Mouse (Mus musculus) midbrain, embryonic 14.5 days (tissue): Measurements from ENCODE around the gene Hspb3. TPM values are rescaled to one million over a fixed set of nuclear protein-coding genes. Genes with fewer than 3 reads are reported as not detected.

Experiments
- ATAC-seq: fragments of 200-750 bp; cut with Nextera tagmentation; 2 replicates; pipeline ENCODE4 v1.8.0; 2017; ENCODE audit warnings: moderate number of reproducible peaks, moderate library complexity; ENCODE audit not compliant: low FRiP score, low TSS enrichment
- DNase-seq: peaks from one replicate; pipeline ENCODE4 v3.0.0-alpha.2; 2015
- H3K27ac ChIP-seq: fragments of 300-500 bp; sonication (generic); replicated peaks from 2 replicates; pipeline ENCODE4 v1.5.1; 2014; ENCODE audit warnings: mild to moderate bottlenecking, low read depth, low read length, moderate library complexity
- H3K27me3 ChIP-seq: fragments of 300-500 bp; sonication (generic); 2 replicates; pipeline ENCODE4 v1.6.1; 2014; ENCODE audit warnings: low read length, control low read depth, mixed read lengths; ENCODE audit not compliant: control insufficient read depth, insufficient read depth
- H3K36me3 ChIP-seq: fragments of 300-500 bp; sonication (generic); 2 replicates; pipeline ENCODE4 v1.6.1; 2014; ENCODE audit warnings: low read length, control low read depth; ENCODE audit not compliant: control insufficient read depth, insufficient read depth
- H3K4me1 ChIP-seq: fragments of 300-500 bp; sonication (generic); 2 replicates; pipeline ENCODE4 v1.6.1; 2014; ENCODE audit warnings: mild to moderate bottlenecking, antibody characterized with exemption, low read length, control low read depth; ENCODE audit not compliant: control insufficient read depth, insufficient read depth
- H3K4me2 ChIP-seq: fragments of 300-500 bp; sonication (generic); 2 replicates; pipeline ENCODE4 v1.6.1; 2014; ENCODE audit warnings: mild to moderate bottlenecking, low read length, moderate library complexity
- H3K4me3 ChIP-seq: fragments of 300-500 bp; sonication (generic); replicated peaks from 2 replicates; pipeline ENCODE4 v1.5.1; 2014; ENCODE audit warnings: low read depth, low read length
- H3K9ac ChIP-seq: fragments of 300-500 bp; sonication (generic); replicated peaks from 2 replicates; pipeline ENCODE4 v1.6.1; 2014; ENCODE audit warnings: mild to moderate bottlenecking, low read length, moderate library complexity
- H3K9me3 ChIP-seq: fragments of 300-500 bp; sonication (generic); 2 replicates; pipeline ENCODE4 v1.6.1; 2016; ENCODE audit warnings: low read length, control low read depth, mixed read lengths; ENCODE audit not compliant: control insufficient read depth
- WGBS: fragments of 180-500 bp; shearing (Covaris S2); extraction: QIAGEN DNeasy Blood & Tissue Kit; methylation state at CpG from one replicate; pipeline ENCODE4 v1.1.7; 2014; 5-methylcytosine and 5-hydroxymethylcytosine counted together
- polyA plus RNA-seq: library from polyadenylated mRNA; unstranded; fragments of >200 nt; fragmentation: Nextera tagmentation; extraction: Ambion mirVana; gene quantifications from 2 replicates; pipeline ENCODE4 v1.2.1, GENCODE M21; 2014

The Hspb3 gene
- polyA plus RNA-seq, 1 experiment from 2014 or later = 0.29 TPM

GRCm38 (mm10) chr13:113614635-113615545, 48.6 kb downstream of the Hspb3 start:
- H3K27ac ChIP-seq = no peak overlapping the region
- no peak for ATAC-seq

GRCm38 (mm10) chr13:113613882-113614281, 49.6 kb downstream of the Hspb3 start:
- Histone ChIP-seq H3K9me3 (no peaks in the 10 kb centered on the region), H3K27me3 (no peaks in the 10 kb centered on the region), H3K4me2 (peak overlapping the region; percentile 69), H3K4me1 (peaks cover 64% of the 10 kb centered on the region), H3K27ac (no peak overlapping the region), H3K9ac (no peak overlapping the region), H3K36me3 (no peaks in the 10 kb centered on the region), H3K4me3 (0 out of 2 replicates have a peak overlapping the region, but pooled peaks have one; percentile 1)
- ATAC-seq (no peak), DNase-seq (no peak)
- WGBS = 34% methylated on average over 10 of the region's 10 CpGs

More at GRCm38 (mm10) chr13:113614635-113615545, 48.6 kb downstream of the Hspb3 start:
- DNase-seq = peak; percentile 86
- no peaks in the 10 kb centered on the region for H3K36me3 ChIP-seq
- H3K27me3 ChIP-seq = no peaks in the 10 kb centered on the region
- H3K4me3 ChIP-seq = peak overlapping the region; percentile 86
- no peaks in the 10 kb centered on the region for H3K9me3 ChIP-seq
- peaks cover 64% of the 10 kb centered on the region for H3K4me1 ChIP-seq
- H3K9ac ChIP-seq = peak overlapping the region; percentile 87; the same call in 1 of the 2 replicates
- WGBS = 11% methylated on average over 24 of the region's 24 CpGs
- peak overlapping the region; percentile 69 for H3K4me2 ChIP-seq

GRCm38 (mm10) chr13:113613341-113613740, 50.1 kb downstream of the Hspb3 start:
- H3K27ac ChIP-seq = no peak overlapping the region
- no peaks in the 10 kb centered on the region for H3K27me3 ChIP-seq
- H3K9ac ChIP-seq = no peak overlapping the region
- 38% methylated on average over 12 of the region's 12 CpGs for WGBS
- no peak overlapping the region for H3K4me3 ChIP-seq
- ATAC-seq (no peak), DNase-seq (no peak)
- H3K9me3 ChIP-seq = no peaks in the 10 kb centered on the region
- peak overlapping the region; percentile 69 for H3K4me2 ChIP-seq
- no peaks in the 10 kb centered on the region for H3K36me3 ChIP-seq
- H3K4me1 ChIP-seq = peaks cover 64% of the 10 kb centered on the region

Other genes with a start within 250 kb of the Hspb3 start
- gene Snx18, start 45.1 kb downstream of the Hspb3 start, polyA plus RNA-seq = 10.3 and 13.2 TPM in 2 replicates
- gene Arl15, start 130.8 kb upstream of the Hspb3 start, polyA plus RNA-seq = 24.5 and 26.1 TPM in 2 replicates